Mouse (Mus musculus) monocyte, adult 59 days (primary cell): ENCODE data around the gene Abhd2. TPM values are rescaled to one million over a fixed set of nuclear protein-coding genes. Genes with fewer than 3 reads are reported as not detected.

Source experiments
- total RNA-seq, 2 experiments: library from RNA; stranded (reverse); gene quantifications; one replicate each; pipeline ENCODE4 v1.2.4; 2023

Abhd2 gene
- total RNA-seq = 10 to 100 TPM; 39.4 to 43.1 TPM

DNA sequence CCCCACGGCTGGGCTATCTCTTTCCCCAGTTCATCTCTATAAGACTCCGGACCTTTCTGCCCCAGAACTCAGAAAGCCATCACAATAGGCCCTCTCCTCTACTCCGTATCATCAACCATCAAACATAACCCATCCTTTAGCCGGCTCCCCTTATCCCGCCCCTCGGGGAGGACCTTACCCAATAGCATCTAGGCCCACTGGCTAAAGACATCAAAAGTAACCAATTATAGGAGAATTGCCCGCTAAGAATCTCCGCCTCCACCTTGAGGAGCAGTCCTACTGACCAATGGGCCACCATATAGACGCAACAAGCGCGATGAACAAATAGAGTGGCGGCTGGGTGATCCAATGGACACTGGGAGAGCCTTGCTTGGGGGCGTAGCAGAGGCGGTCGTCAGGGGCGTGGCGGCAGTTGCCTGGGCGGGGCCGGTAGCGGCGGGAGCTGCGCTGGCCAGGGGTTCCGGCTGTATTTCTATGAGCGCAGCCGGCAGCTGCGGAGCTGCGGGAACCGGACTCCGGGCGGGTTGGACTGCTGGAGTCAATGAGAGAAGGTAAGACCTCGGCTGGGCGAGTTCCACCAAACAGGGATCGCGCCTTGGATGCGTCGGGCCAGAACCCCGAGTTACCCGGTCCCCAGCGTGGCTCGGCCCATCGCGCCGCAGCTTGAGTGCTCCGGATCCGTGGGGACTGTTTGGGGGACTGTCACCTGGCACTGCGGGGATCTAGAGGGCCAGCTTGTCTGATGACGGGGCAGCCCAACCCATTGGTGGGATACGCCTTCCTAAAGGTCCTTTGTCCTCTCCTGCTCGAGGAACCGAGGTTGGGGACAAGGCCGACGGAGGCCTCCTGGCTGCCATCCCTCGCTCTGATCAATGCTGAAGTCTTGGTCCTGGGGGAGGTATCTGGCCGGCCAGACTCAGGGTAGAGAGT is at the start of gene Abhd2:
Gene Abhd2, plus strand, starts transcription at position 411 of the 930 bp plus-strand sequence.

DNA sequence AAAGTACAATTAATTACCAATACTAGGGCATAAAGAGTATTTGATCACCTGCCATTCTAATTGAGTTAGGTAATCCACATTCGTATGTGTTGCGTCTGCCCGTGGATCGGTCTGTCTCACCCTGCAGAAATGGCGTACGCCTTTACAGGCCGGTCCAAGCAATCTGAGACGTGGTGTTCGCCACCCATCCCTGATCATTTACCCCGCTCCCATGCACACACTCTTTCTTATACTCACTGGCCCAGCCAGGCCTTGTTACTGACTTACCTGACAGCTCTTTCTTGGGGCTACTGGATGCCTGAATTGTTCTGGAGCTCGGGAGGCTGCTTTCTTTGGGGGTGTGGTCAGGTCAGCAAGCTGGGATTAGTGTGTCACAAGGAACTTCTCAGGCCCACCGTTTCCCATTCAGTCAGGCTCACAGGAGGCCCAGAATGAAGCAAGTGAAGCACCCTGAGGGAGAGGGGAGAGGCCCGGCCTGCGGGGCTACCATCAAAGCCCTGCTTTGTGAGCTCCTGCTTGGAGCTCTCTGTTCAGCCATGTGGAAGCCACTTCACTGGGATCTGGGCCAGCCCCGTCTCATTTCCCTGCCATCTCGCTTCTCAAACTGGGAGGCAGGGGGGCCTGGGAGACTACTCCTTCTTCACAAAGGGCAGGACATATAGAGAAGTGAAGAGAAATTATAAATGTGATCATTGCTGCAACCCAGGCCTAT is 113.6 kb downstream of the Abhd2 start, which contains the start of gene Rlbp1:
Gene Rlbp1, minus strand, starts transcription at position 627 of the 712 bp plus-strand sequence.

GRCm38 (mm10) chr7:79391883-79392649 is 119.1 kb downstream of the Abhd2 start, which contains the start of gene Fanci:
TSS of gene Fanci (plus strand) at chr7:79391929.

Other genes with a start within 250 kb of the Abhd2 start
- gene Acan, start 219.7 kb upstream of the Abhd2 start, total RNA-seq = not detected
- not detected for gene Hapln3, start 142.2 kb upstream of the Abhd2 start, total RNA-seq
- gene Mfge8, start 124.1 kb upstream of the Abhd2 start, total RNA-seq = 10 to 100 TPM; 19.3 to 21.0 TPM
- gene Rlbp1, start 113.8 kb downstream of the Abhd2 start, total RNA-seq = not detected
- under 1 TPM; 0.31 to 0.88 TPM for gene Fanci, start 118.7 kb downstream of the Abhd2 start, total RNA-seq
- 100 to 1,000 TPM in 1 of 2 experiments, 10 to 100 TPM in 1; 94.7 to 112 TPM for gene Polg, start 193.2 kb downstream of the Abhd2 start, total RNA-seq